Mouse (Mus musculus) midbrain, embryonic 15.5 days (tissue): ENCODE measurements around the gene 6430628N08Rik. TPM values are rescaled to one million over a fixed set of nuclear protein-coding genes. Genes with fewer than 3 reads are reported as not detected.
A peak's percentile ranks its signal among the peaks of the same experiment; 100 is the strongest.

Experiments
- ATAC-seq: fragments of 200-750 bp; cut with Nextera tagmentation; replicated peaks from 2 replicates; pipeline ENCODE4 v1.8.0; 2017; ENCODE audit warnings: moderate TSS enrichment
- H3K27ac ChIP-seq: fragments of 300-500 bp; sonication (generic); 2 replicates; pipeline ENCODE4 v1.5.1; 2015; ENCODE audit warnings: mild to moderate bottlenecking, inconsistent platforms
- H3K27me3 ChIP-seq: fragments of 300-500 bp; sonication (generic); replicated peaks from 2 replicates; pipeline ENCODE4 v1.6.1; 2015; ENCODE audit warnings: inconsistent platforms
- H3K36me3 ChIP-seq: fragments of 300-500 bp; sonication (generic); replicated peaks from 2 replicates; pipeline ENCODE4 v1.6.1; 2015; ENCODE audit warnings: inconsistent platforms
- H3K4me1 ChIP-seq: fragments of 300-500 bp; sonication (generic); 2 replicates; pipeline ENCODE4 v1.6.1; 2015; ENCODE audit warnings: inconsistent platforms
- H3K4me2 ChIP-seq: fragments of 300-500 bp; sonication (generic); 2 replicates; pipeline ENCODE4 v1.6.1; 2015; ENCODE audit warnings: inconsistent platforms, mild to moderate bottlenecking, moderate library complexity
- H3K4me3 ChIP-seq: fragments of 300-500 bp; sonication (generic); 2 replicates; pipeline ENCODE4 v1.5.1; 2015; ENCODE audit warnings: mild to moderate bottlenecking, inconsistent platforms
- H3K9ac ChIP-seq: fragments of 300-500 bp; sonication (generic); 2 replicates; pipeline ENCODE4 v1.6.1; 2015; ENCODE audit warnings: mild to moderate bottlenecking, inconsistent platforms
- H3K9me3 ChIP-seq: fragments of 300-500 bp; sonication (generic); 2 replicates; pipeline ENCODE4 v1.6.1; 2016; ENCODE audit warnings: inconsistent platforms
- WGBS: fragments of 180-500 bp; shearing (Covaris S2); methylation state at CpG from one replicate; pipeline ENCODE4 v1.1.7; 2015; ENCODE audit warnings: mixed read lengths; 5-methylcytosine and 5-hydroxymethylcytosine counted together
- polyA plus RNA-seq: library from polyadenylated mRNA; unstranded; fragments of >200 nt; fragmentation: Nextera tagmentation; extraction: Ambion mirVana; gene quantifications from 2 replicates; pipeline ENCODE4 v1.2.1, GENCODE M21; 2015

6430628N08Rik gene
- polyA plus RNA-seq, 1 experiment from 2014 or later, result 0.27 TPM

DNA sequence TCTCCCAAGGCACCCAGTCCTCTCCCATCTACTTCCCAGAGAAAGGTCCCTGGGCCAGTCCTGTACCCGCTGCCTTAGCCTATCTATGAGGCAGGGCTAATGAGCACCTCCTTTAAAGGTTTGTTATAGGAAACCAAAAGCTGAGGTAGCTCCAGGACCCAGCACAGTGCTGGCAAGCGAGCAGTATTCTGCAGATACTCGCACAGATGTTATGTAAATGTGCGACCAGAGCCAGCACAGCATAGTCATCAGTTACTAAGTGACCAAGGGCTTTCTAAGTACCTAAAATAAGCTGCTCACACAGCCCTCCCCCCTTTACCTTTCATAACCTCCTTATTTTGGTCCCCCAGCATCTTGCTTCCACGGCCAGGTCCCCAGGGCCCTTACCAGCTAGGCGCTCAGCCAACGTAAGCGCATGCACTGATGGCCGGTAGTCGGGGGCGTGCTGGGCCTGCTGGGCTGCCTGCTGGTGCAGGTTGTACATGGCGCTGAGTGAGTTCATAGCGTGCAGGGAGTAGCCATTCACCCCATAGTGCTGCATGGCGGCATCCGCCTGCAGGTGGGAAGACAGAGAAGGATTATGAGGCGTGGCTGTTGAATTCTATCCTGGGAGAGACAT is 32.9 kb downstream of the 6430628N08Rik start:
- H3K9me3 ChIP-seq, result no peaks in the 10 kb centered on the region
- no peak overlapping the region for H3K4me2 ChIP-seq
- H3K9ac ChIP-seq, result no peak overlapping the region
- ATAC-seq, result no peak; the same call in 1 of the 2 replicates
- no peaks in the 10 kb centered on the region for H3K36me3 ChIP-seq
- H3K4me1 ChIP-seq, result no peaks in the 10 kb centered on the region
- peaks cover 3% of the 10 kb centered on the region; the same call in 1 of the 2 replicates for H3K27me3 ChIP-seq
- 81% methylated on average over 16 of the region's 16 CpGs for WGBS
- no peak overlapping the region for H3K4me3 ChIP-seq
- no peak overlapping the region for H3K27ac ChIP-seq

DNA sequence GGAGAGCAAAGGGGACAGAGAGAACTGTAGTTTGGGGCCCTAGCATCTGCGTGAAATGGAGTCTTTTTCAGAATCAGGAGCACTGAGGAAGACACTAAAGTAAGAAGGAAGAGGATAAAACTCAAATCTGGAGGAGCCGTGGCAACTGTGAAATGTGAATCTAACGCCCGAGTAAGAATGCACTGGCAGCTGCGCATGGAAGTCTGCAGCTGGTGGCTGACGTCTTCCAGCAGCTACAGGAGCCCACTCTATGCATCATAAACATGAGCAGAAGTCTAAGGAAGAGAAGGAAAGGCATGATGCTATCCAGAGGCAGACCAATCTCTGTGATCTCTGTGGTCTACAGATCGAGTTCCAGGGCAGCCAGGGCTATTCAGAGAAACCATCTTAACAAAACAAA is 37.2 kb downstream of the 6430628N08Rik start:
- 70% methylated on average over 7 of the region's 7 CpGs for WGBS
- Histone ChIP-seq H3K36me3 (no peaks in the 10 kb centered on the region), H3K4me3 (no peak overlapping the region), H3K4me2 (no peak overlapping the region), H3K4me1 (peaks cover 3% of the 10 kb centered on the region; the same call in 1 of the 2 replicates), H3K9me3 (no peaks in the 10 kb centered on the region), H3K9ac (no peak overlapping the region), H3K27me3 (peaks cover 27% of the 10 kb centered on the region), H3K27ac (no peak overlapping the region)
- no peak for ATAC-seq

DNA sequence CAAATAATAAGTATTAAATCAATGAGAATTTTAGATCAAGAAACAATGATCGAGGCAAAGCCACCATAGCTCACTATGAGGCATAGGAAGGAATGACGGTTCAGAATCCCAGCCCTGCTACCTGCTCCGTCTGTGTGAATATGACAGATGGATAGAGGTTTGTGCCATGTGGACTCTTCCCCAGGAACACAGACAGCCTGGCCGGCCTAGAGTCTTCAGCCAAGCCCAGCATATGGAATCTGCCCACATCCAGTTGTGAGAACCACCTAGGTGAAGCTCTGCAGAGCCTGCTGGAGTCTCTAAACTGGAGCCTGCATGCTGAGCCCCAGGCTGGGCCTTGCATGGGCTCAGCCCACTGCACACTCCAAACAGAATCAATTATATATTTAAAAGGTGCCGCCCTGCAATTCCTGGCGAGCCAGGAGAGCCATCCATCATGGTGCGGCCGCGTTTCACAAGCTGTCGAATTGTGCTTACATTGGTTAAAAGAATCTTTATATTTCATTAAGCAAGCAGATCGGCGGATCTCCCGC is 41.2 kb downstream of the 6430628N08Rik start:
- no peak for ATAC-seq

DNA sequence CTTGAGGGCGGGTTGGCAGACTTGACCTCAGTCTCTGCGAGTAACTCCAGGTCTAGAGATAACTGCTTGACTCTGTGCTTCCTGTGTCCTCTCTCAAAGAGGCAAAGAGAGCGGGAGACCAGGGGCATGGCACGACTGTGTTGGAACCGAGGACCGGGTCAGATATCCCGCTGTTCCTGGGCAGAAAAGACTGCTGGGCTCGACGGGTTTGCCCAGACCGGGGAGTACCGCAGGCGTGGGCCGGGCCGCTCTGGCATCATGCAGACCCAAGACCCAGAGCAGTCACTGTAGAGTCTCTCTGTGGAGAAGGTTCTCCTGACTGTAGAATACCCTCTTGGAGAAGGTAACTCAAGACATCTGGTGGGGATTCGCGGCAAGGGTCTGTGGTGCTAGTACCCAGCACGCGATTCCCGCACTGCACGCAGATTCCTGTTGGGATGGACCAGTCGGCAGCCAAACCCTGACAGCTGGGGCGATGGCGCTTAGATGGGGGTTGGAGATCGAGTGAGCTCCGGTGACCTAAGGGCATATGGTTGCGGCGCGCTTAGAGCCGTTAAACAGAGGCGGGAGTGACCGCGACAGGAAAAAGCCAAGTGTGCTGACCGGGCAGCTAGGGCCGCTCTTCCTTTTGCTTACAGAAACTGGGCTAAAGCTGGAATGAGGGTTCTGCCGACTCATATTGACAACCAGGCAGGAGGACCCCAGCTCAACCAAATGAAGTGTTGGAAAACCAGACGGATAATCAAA is 45.5 kb downstream of the 6430628N08Rik start:
- peak overlapping the region; percentile 24 for H3K4me3 ChIP-seq
- ATAC-seq, result no peak
- no peaks in the 10 kb centered on the region for H3K36me3 ChIP-seq
- peaks cover 85% of the 10 kb centered on the region for H3K27me3 ChIP-seq
- no peaks in the 10 kb centered on the region for H3K9me3 ChIP-seq
- peak overlapping the region; percentile 39 for H3K4me2 ChIP-seq
- no peak overlapping the region for H3K9ac ChIP-seq
- WGBS, result 6% methylated on average over 36 of the region's 36 CpGs
- no peak overlapping the region for H3K27ac ChIP-seq
- H3K4me1 ChIP-seq, result peaks cover 34% of the 10 kb centered on the region

More for the DNA sequence above, 41.2 kb downstream of the 6430628N08Rik start:
- H3K4me3 ChIP-seq, result no peak overlapping the region
- no peaks in the 10 kb centered on the region for H3K9me3 ChIP-seq
- no peak overlapping the region for H3K9ac ChIP-seq
- no peaks in the 10 kb centered on the region for H3K36me3 ChIP-seq
- 64% methylated on average over 13 of the region's 13 CpGs for WGBS
- no peak overlapping the region; the same call in 1 of the 2 replicates for H3K4me2 ChIP-seq
- peaks cover 63% of the 10 kb centered on the region for H3K27me3 ChIP-seq
- H3K27ac ChIP-seq, result no peak overlapping the region
- peaks cover 13% of the 10 kb centered on the region for H3K4me1 ChIP-seq

DNA sequence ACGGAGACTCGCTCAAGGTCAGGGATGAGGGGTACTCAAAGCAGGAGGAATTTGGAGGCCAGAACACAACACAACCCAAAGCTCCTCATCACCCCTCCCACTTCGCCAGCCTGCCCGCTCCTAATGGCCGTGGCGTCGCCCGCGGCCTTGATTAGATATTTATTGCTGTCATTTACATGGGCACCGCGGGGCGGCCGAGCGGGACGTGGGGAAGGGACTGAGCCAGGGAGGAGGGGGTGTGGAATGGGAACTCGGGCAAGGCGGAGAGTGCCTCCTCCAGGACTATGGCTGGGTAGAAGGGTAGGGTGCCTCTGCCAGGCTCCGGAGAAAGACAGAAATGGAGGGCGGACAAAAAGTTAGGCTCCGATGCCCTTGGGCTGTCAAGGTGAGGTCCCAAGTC is 46.2 kb downstream of the 6430628N08Rik start:
- Histone ChIP-seq H3K36me3 (no peaks in the 10 kb centered on the region), H3K27me3 (peaks cover 82% of the 10 kb centered on the region), H3K9ac (0 out of 2 replicates have a peak overlapping the region, but pooled peaks have one; percentile 8), H3K4me3 (peak overlapping the region; percentile 24), H3K27ac (no peak overlapping the region), H3K4me2 (peak overlapping the region; percentile 39), H3K4me1 (peaks cover 33% of the 10 kb centered on the region), H3K9me3 (no peaks in the 10 kb centered on the region)
- ATAC-seq, result no peak
- 1% methylated on average over 20 of the region's 20 CpGs for WGBS

DNA sequence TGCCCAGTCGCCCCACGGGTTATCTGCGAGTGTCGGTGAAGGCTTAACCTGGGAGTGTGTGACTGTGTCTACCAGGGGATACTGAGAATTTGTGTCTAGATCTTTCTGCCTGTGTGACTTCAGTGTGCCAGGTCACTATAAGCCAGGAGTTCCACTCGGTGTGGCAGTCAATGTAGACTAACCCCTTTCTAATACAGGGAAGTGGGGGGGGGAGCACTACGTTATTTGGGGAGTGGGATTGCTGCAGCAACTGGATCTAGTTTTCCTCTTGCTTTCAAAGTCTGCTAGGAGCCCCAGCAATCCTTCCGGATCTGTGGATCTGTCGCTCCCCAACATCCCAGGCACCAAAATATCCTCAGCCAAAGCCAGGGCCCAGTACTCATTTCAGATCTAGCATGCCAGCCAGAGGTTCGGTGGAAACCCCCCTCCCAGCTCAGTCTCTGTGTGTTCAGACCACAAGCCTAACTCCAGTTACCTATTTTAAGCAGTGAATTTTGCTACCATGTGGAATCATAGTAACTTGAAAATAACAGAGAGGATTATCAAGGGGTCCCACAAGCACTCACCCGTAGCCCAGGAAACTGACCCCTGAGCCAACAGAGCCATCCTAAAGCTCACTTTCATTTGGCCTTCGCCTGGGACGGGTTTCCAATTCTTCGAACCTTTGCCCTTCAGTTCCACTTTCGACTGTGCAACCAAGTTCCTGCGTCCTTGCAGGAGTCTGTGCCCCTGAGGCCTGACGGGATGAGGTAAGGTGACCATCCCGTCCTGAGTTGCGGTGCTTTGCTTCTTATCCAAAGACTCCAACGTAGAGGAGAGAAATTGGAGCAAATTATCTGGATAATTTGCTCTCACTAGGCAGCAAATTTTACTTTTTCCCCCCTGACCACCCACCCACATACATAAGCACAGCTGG is 46.9 kb downstream of the 6430628N08Rik start:
- 8% methylated on average over 19 of the region's 19 CpGs for WGBS
- H3K4me3 ChIP-seq, result peak overlapping the region; percentile 24
- ATAC-seq, result no peak
- H3K27me3 ChIP-seq, result peaks cover 82% of the 10 kb centered on the region
- no peaks in the 10 kb centered on the region for H3K36me3 ChIP-seq
- peaks cover 31% of the 10 kb centered on the region for H3K4me1 ChIP-seq
- H3K27ac ChIP-seq, result no peak overlapping the region
- H3K9me3 ChIP-seq, result no peaks in the 10 kb centered on the region
- H3K4me2 ChIP-seq, result peak overlapping the region; percentile 39
- H3K9ac ChIP-seq, result no peak overlapping the region

DNA sequence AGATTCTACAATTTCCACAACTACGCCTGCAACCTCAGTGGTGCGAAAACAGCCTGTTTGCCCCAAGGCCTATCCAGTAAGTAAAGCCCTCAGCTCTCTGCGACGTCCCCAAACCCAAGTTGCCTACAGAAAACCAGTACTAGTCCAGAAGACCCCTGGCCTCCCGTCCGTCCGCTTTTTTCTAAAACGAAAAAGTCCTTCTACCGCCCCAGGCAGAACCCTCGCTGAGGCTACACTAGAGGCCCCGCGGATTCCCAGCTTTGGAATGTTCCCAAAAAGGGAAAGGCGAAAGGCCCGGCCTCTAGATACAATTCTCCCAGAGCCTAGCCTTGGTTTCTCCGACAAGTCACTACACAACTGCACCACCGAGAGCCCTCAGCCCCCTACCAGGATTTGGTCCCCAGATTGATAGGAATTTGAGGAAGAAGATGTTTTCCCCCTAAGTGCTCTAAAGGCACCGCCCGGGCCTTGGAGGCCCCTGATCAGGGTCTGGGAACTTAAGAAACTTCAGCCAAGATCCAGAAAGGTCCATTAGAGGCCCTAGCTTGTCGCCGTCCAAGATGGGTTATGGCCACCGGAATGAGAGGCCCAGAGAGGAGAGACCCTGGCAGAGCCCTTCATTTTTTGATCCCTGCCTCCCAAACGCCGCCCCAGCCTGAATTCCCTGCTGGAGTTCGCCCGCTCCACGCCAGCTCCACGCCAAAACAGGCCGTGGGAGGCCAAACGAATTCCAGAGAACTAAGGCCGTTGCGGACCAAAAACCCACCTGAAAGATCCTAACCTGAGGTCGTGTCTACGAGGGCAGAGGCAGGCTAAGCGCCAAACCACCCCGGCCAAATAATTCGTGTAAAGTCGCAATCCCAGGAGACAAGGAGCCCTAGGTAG is 48.1 kb downstream of the 6430628N08Rik start:
- no peak for ATAC-seq
- Histone ChIP-seq H3K4me3 (peak overlapping the region; percentile 28), H3K4me1 (peaks cover 32% of the 10 kb centered on the region), H3K36me3 (no peaks in the 10 kb centered on the region), H3K27ac (no peak overlapping the region), H3K9ac (no peak overlapping the region), H3K27me3 (peaks cover 82% of the 10 kb centered on the region), H3K4me2 (peak overlapping the region; percentile 45), H3K9me3 (no peaks in the 10 kb centered on the region)
- WGBS, result 2% methylated on average over 37 of the region's 37 CpGs

DNA sequence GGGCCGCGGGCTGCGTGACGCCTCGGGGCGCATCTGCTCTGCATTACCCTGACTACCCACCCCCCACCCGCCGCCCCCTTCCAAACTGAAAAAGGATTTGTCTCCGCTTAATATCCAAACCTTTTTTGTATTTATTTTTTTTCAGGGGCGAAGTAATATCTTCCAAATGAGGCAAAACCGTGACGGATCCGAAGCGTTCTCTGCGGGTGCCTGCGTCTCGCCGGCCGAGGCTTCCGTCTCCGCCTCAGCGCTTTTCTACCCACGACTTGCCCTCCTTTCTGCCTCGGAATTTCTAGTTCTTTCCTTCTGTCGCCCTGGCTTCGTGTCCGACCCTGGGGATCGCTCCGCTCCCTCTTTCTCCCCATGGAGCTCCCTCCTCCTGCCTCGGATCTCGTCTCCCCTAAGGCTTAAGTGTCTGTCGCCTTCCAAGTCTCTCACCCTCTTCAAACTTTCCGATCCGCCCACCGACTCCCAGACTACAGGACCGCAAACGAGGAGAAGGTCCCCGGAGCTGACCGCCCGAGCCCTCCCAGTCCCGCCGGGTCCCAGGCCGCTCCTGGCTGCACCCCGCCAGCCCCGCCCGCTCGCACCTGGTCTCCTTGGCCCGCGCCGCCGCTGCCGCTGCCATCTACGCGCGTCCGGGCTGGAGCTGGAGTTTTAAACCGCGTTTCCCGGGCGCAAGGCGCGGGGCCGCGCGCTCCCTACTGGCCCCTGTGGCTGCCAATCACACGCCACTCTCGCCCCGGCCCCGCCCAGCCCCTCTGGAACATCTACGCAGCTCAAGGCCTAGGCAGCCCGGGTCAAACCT is 49.0 kb downstream of the 6430628N08Rik start, which contains the start of gene Dmbx1:
TSS of gene Dmbx1 (minus strand) at position 632 of the 808 bp plus-strand sequence.
- peak; percentile 50; the same call in 1 of the 2 replicates for ATAC-seq
- H3K27me3 ChIP-seq, result peaks cover 81% of the 10 kb centered on the region

DNA sequence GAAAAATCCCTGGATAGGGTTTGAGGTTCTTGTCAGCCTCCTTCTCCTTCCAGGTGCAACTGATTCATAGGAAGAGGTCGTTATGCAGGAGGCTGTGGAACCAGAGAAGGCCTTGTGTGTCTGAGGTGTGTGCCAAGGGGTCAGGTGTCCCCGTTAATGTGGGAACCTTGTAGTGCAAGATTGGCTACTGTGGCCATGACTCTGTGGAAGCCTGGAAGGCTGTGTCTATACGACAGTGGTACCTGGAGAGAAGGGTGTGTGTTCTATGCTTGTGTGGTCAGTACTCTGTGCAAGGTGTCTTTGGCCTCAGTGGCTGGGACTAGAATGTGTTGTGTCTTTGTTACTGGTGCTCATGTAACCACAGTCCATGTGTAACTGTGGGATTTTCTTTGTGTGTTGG is 50.2 kb downstream of the 6430628N08Rik start:
- peaks cover 38% of the 10 kb centered on the region for H3K4me1 ChIP-seq
- 16% methylated on average over 3 of the region's 3 CpGs for WGBS
- H3K27me3 ChIP-seq, result peaks cover 82% of the 10 kb centered on the region
- no peak overlapping the region for H3K27ac ChIP-seq
- no peak overlapping the region for H3K4me3 ChIP-seq
- no peaks in the 10 kb centered on the region for H3K9me3 ChIP-seq
- no peak overlapping the region for H3K9ac ChIP-seq
- H3K4me2 ChIP-seq, result no peak overlapping the region
- no peaks in the 10 kb centered on the region for H3K36me3 ChIP-seq
- no peak for ATAC-seq

More for the DNA sequence above, 49.0 kb downstream of the 6430628N08Rik start, which contains the start of gene Dmbx1:
- peak within 1 kb of the TSS; percentile 45 for H3K4me2 ChIP-seq
- H3K4me1 ChIP-seq, result peaks cover 38% of the 10 kb centered on the region
- H3K9me3 ChIP-seq, result no peaks in the 10 kb centered on the region
- WGBS, result under 1% methylated on average over 70 of the region's 71 CpGs
- H3K9ac ChIP-seq, result no peak within 1 kb of the TSS
- no peak within 1 kb of the TSS for H3K27ac ChIP-seq
- H3K4me3 ChIP-seq, result peak within 1 kb of the TSS; percentile 28
- no peaks in the 10 kb centered on the region for H3K36me3 ChIP-seq

DNA sequence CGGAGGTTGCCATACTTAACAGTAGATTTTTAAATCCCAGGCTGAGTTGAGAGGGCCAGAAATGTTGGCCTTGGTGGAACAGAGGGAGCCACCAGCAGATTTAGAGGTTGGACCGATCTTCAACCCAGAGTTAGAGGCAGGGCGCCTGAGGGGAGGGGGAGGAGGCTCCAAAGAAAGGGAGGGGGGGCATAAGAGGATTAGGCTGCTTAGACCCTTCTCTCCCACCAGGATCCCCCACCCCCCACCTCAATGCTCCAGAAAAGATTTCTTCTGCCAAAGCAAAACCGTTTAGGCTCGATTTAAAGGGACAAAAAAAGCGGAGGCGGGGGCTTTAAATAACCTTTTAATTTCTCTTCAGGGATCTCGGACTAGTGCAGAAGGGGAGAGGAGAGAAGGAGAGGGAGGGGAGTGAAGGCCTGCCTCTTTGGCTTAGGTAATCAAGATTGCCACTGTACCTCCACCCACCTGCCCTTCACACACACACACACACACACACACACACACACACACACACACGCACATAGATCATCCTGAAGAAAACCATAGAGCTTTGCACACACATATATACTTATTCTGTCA is 50.9 kb downstream of the 6430628N08Rik start:
- Histone ChIP-seq H3K9me3 (no peaks in the 10 kb centered on the region), H3K27ac (no peak overlapping the region), H3K27me3 (peaks cover 82% of the 10 kb centered on the region), H3K4me3 (no peak overlapping the region), H3K4me2 (no peak overlapping the region), H3K9ac (no peak overlapping the region), H3K36me3 (no peaks in the 10 kb centered on the region), H3K4me1 (peaks cover 32% of the 10 kb centered on the region)
- WGBS, result 4% methylated on average over 9 of the region's 9 CpGs
- no peak for ATAC-seq
